Mouse (Mus musculus) midbrain, embryonic 12.5 days (tissue): ENCODE results near the gene Fkbp5. TPM values are rescaled to one million over a fixed set of nuclear protein-coding genes. Genes with fewer than 3 reads are reported as not detected.

Experiments used
- ATAC-seq: fragments of 200-750 bp; cut with Nextera tagmentation; 2 replicates; pipeline ENCODE4 v1.8.0; 2017; ENCODE audit warnings: low read depth, moderate TSS enrichment, moderate library complexity; ENCODE audit not compliant: low FRiP score
- H3K27ac ChIP-seq: fragments of 300-500 bp; sonication (generic); replicated peaks from 2 replicates; pipeline ENCODE4 v1.5.1; 2016; ENCODE audit warnings: mild to moderate bottlenecking
- H3K27me3 ChIP-seq: fragments of 300-500 bp; sonication (generic); 2 replicates; pipeline ENCODE4 v1.6.1; 2016; ENCODE audit warnings: mild to moderate bottlenecking
- H3K36me3 ChIP-seq: fragments of 300-500 bp; sonication (generic); 2 replicates; pipeline ENCODE4 v1.6.1; 2016
- H3K4me1 ChIP-seq: fragments of 300-500 bp; sonication (generic); 2 replicates; pipeline ENCODE4 v1.6.1; 2016
- H3K4me2 ChIP-seq: fragments of 300-500 bp; sonication (generic); replicated peaks from 2 replicates; pipeline ENCODE4 v1.6.1; 2016; ENCODE audit warnings: mild to moderate bottlenecking, moderate library complexity
- H3K4me3 ChIP-seq: fragments of 300-500 bp; sonication (generic); 2 replicates; pipeline ENCODE4 v1.5.1; 2016; ENCODE audit warnings: mild to moderate bottlenecking
- H3K9ac ChIP-seq: fragments of 300-500 bp; sonication (generic); replicated peaks from 2 replicates; pipeline ENCODE4 v1.6.1; 2016; ENCODE audit warnings: mild to moderate bottlenecking, moderate library complexity
- H3K9me3 ChIP-seq: fragments of 300-500 bp; sonication (generic); 2 replicates; pipeline ENCODE4 v1.6.1; 2016; ENCODE audit warnings: mild to moderate bottlenecking
- WGBS: fragments of 180-500 bp; shearing (Covaris S2); methylation state at CpG from one replicate; pipeline ENCODE4 v1.1.7; 2016; 5-methylcytosine and 5-hydroxymethylcytosine counted together
- polyA plus RNA-seq: library from polyadenylated mRNA; unstranded; fragments of >200 nt; fragmentation: Nextera tagmentation; extraction: Ambion mirVana; gene quantifications from 2 replicates; pipeline ENCODE4 v1.2.1, GENCODE M21; 2016

Gene Fkbp5
- polyA plus RNA-seq, 1 experiment from 2014 or later: 38.2 TPM

DNA sequence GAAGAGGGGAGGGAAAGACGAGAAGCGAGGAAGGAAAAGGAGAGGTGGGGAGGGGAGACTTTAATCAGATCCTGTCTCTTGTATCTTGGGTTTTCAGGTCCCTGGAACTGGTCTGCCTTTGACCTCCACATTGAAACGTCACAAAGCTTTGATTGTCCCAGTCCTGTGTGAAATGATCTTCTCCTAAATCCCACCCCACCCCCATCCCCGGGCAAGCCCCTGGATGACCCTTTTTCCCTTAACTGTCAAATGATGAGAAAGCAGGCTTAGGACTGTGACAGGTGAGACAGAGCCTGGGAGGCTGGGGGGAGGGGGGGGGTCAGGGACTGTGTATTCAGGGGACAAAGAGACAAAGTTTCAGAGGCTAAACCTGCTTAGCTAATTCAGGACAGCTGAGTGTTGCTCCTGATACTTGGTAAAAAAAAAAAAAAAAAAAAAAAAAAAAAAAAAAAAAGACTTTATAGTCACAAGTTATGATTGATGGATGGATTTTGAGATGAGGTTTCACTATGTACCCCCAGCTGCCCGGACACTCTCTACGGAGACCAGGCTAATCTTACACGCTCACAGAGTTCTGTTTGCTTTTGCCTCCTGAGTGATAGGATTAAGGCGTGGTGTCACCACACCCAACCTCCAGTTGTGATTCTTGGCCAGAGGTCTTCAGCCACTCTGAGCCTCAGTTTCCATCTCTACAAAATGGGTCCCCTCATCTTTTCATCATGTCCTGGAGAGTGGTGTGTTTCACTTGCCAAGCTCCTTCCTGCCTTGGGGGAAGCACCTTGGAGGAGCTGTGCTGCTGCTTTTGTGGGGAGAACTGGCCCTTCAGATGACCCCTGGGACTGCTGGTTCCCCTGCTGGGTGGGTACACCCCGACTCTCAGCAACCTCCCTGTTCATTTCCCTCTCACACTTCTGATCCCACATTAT lies 5.4 kb downstream of the Fkbp5 start:
- Histone ChIP-seq H3K36me3 (no peaks in the 10 kb centered on the region), H3K27ac (no peak overlapping the region), H3K4me2 (peak overlapping the region; percentile 40; the same call in 1 of the 2 replicates), H3K9me3 (no peaks in the 10 kb centered on the region), H3K4me1 (peaks cover 23% of the 10 kb centered on the region), H3K4me3 (no peak overlapping the region), H3K27me3 (peaks cover 42% of the 10 kb centered on the region), H3K9ac (no peak overlapping the region; the same call in 1 of the 2 replicates)
- ATAC-seq: no peak
- WGBS: 25% methylated on average over 9 of the region's 9 CpGs

DNA sequence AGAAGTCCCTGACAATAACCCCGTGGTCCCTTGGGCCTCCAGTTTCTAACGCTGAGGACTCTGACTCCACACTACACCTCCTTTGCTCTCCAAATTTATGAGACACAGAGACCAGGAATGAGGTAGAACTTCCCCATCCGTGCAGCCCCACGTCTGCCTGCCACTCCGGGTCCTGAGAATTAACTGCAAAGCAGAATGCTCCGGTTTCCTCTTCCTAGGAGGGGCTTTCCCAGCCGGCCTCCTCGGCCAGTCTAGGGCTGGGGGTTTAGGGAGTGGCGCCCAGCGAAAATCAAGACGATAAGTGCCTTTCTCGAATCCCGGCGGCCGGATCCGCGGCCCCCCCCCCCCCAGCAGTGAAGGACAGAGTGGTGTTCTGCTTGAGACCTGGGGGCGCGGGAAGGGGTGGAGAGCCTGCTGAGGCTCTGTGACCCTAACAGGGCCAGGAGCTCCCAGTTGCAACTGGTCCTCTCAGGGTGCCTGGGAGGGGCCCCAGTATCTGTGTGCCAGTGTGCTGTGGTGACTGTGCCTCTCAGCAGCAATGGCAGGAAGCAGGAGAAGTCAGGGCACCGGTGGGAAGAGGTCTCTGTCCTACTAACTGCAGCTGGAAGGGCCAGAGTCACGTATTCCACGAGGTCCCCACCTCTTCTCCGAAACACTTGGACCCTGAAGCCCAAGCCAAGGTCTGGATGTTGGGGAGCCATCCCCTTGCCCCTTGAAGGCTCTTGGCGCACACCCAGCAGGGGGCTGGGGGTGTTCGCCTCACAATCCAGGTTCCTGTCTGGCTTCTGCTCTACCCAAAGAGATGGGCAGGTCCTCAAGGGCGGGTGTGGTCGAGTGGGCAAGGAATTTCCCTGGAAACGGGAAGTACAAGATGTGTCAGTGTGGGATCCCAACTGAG lies 6.6 kb downstream of the Fkbp5 start:
- H3K4me3 ChIP-seq: 0 out of 2 replicates have a peak overlapping the region, but pooled peaks have one; percentile 9
- WGBS: 4% methylated on average over 28 of the region's 28 CpGs
- H3K9ac ChIP-seq: peak overlapping the region; percentile 28; the same call in 1 of the 2 replicates
- no peaks in the 10 kb centered on the region for H3K36me3 ChIP-seq
- H3K4me1 ChIP-seq: peaks cover 24% of the 10 kb centered on the region
- H3K27me3 ChIP-seq: peaks cover 30% of the 10 kb centered on the region
- no peak for ATAC-seq
- H3K27ac ChIP-seq: no peak overlapping the region
- no peaks in the 10 kb centered on the region for H3K9me3 ChIP-seq
- peak overlapping the region; percentile 40 for H3K4me2 ChIP-seq

DNA sequence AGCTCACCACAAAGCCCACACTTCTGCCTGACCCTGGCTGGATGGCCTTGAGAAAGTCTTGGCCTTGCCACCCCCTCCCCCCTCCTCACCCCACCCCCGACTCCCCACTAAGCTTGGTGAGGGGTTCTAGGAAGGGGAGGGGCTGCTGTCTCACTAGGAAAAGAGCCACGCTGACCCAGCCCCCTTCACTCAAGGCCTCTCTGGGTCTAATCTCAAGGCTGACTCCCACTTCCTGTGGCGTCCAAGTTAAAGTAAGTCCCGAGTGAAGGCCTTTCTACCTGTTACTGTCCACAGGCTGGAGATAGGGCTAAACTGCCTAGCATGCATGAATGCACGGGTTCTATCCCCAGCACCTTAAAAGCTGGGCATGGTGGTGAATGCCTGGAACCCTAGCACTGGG lies 9.8 kb downstream of the Fkbp5 start:
- H3K9ac ChIP-seq: no peak overlapping the region; the same call in 1 of the 2 replicates
- H3K36me3 ChIP-seq: no peaks in the 10 kb centered on the region
- no peak overlapping the region for H3K4me2 ChIP-seq
- no peak overlapping the region for H3K27ac ChIP-seq
- peaks cover 19% of the 10 kb centered on the region for H3K27me3 ChIP-seq
- H3K9me3 ChIP-seq: no peaks in the 10 kb centered on the region
- WGBS: 24% methylated on average over 5 of the region's 5 CpGs
- ATAC-seq: no peak
- H3K4me1 ChIP-seq: peaks cover 24% of the 10 kb centered on the region
- no peak overlapping the region for H3K4me3 ChIP-seq

GRCm38 (mm10) chr17:28506895-28507294 lies 10.4 kb downstream of the Fkbp5 start:
- Histone ChIP-seq H3K9ac (no peak overlapping the region), H3K4me3 (no peak overlapping the region), H3K27me3 (peaks cover 19% of the 10 kb centered on the region), H3K4me1 (peaks cover 20% of the 10 kb centered on the region), H3K4me2 (no peak overlapping the region), H3K9me3 (no peaks in the 10 kb centered on the region), H3K36me3 (no peaks in the 10 kb centered on the region), H3K27ac (no peak overlapping the region)
- WGBS: 24% methylated on average over 5 of the region's 5 CpGs
- ATAC-seq: no peak

GRCm38 (mm10) chr17:28505591-28505990 lies 11.7 kb downstream of the Fkbp5 start:
- ATAC-seq: no peak
- H3K9ac ChIP-seq: no peak overlapping the region
- H3K27ac ChIP-seq: no peak overlapping the region
- 87% methylated on average over 4 of the region's 4 CpGs for WGBS
- H3K9me3 ChIP-seq: no peaks in the 10 kb centered on the region
- H3K4me2 ChIP-seq: no peak overlapping the region
- H3K27me3 ChIP-seq: peaks cover 12% of the 10 kb centered on the region
- H3K36me3 ChIP-seq: no peaks in the 10 kb centered on the region
- peaks cover 8% of the 10 kb centered on the region for H3K4me1 ChIP-seq
- H3K4me3 ChIP-seq: no peak overlapping the region

GRCm38 (mm10) chr17:28504182-28504581 lies 13.1 kb downstream of the Fkbp5 start:
- no peak overlapping the region for H3K9ac ChIP-seq
- no peak for ATAC-seq
- peaks cover under 1% of the 10 kb centered on the region; the same call in 1 of the 2 replicates for H3K27me3 ChIP-seq
- no peaks in the 10 kb centered on the region for H3K9me3 ChIP-seq
- 72% methylated on average over 6 of the region's 6 CpGs for WGBS
- H3K4me2 ChIP-seq: no peak overlapping the region
- no peak overlapping the region for H3K4me3 ChIP-seq
- no peaks in the 10 kb centered on the region for H3K36me3 ChIP-seq
- 0 out of 2 replicates have a peak, but pooled peaks cover 5% of the 10 kb centered on the region for H3K4me1 ChIP-seq
- H3K27ac ChIP-seq: no peak overlapping the region

DNA sequence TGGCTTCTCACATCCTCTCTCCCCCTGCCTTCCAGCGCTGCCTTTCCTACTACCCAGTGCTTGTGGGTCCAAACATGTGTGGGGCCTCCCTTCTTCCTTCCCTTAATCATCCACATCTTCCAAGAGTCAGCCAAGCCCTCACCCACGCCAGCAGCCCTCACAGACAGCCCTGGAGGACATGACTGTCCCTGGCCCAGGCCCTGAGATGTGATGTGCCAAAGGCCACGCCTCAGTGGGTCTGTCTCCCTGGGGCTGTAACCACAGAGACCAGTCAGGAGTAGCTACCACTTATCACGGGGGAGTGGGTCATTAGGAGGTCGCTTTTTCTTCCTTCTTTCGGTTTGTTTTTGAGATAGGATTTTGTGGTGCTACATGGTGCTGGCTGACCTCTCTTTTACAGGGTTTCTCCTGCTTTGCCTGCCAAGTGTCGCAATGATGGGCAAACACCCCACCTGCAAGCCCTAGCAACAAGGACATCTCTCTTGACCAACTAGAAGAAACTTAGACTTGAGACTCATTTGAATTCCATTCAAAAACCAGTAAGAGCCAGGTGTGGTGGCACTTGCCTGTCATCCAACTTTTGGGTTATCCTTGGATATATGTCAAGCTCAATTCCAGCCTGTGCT lies 15.0 kb downstream of the Fkbp5 start:
- Histone ChIP-seq H3K4me2 (no peak overlapping the region), H3K9ac (no peak overlapping the region), H3K4me3 (no peak overlapping the region), H3K27ac (no peak overlapping the region), H3K36me3 (no peaks in the 10 kb centered on the region), H3K4me1 (0 out of 2 replicates have a peak, but pooled peaks cover 5% of the 10 kb centered on the region), H3K9me3 (no peaks in the 10 kb centered on the region), H3K27me3 (no peaks in the 10 kb centered on the region)
- 78% methylated on average over 7 of the region's 7 CpGs for WGBS
- ATAC-seq: no peak

- 75% methylated on average over 3 of the region's 3 CpGs for WGBS
- Histone ChIP-seq H3K27me3 (no peaks in the 10 kb centered on the region), H3K4me2 (no peak overlapping the region), H3K27ac (no peak overlapping the region), H3K36me3 (no peaks in the 10 kb centered on the region), H3K4me1 (no peaks in the 10 kb centered on the region), H3K9ac (no peak overlapping the region), H3K4me3 (no peak overlapping the region), H3K9me3 (0 out of 2 replicates have a peak, but pooled peaks cover 7% of the 10 kb centered on the region)
- no peak for ATAC-seq
Observed at GRCm38 (mm10) chr17:28500465-28500864, 16.9 kb downstream of the Fkbp5 start.

DNA sequence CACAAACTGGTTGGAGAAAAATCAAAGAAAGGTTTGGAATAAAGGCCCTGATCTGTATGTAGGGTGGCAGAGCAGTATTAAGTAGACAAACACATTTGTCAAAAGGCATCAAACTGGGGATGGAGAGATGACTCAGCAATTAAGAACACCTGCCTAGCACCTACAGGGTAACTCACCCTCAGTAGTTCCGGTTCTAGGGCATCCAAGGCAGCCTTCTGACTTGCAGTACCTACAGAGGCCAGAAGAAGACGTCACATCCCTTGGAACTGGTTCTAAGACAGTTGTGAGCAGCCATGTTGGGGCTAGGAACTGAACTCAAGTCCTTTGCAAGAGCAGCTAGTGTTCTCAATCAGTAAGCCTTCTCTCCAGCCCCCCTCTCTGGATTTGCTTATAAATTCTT lies 18.1 kb downstream of the Fkbp5 start:
- H3K9ac ChIP-seq: no peak overlapping the region
- no peaks in the 10 kb centered on the region for H3K27me3 ChIP-seq
- H3K9me3 ChIP-seq: 0 out of 2 replicates have a peak, but pooled peaks cover 7% of the 10 kb centered on the region
- no peak for ATAC-seq
- H3K27ac ChIP-seq: no peak overlapping the region
- WGBS: 79% methylated on average over 2 of the region's 2 CpGs
- no peaks in the 10 kb centered on the region for H3K4me1 ChIP-seq
- no peak overlapping the region for H3K4me2 ChIP-seq
- no peak overlapping the region for H3K4me3 ChIP-seq
- no peaks in the 10 kb centered on the region for H3K36me3 ChIP-seq

GRCm38 (mm10) chr17:28495832-28496231 lies 21.5 kb downstream of the Fkbp5 start:
- no peaks in the 10 kb centered on the region for H3K36me3 ChIP-seq
- WGBS: 93% methylated on average over 8 of the region's 8 CpGs
- no peak overlapping the region for H3K4me3 ChIP-seq
- H3K27ac ChIP-seq: no peak overlapping the region
- H3K9ac ChIP-seq: no peak overlapping the region
- no peak overlapping the region for H3K4me2 ChIP-seq
- peaks cover 9% of the 10 kb centered on the region for H3K4me1 ChIP-seq
- no peaks in the 10 kb centered on the region for H3K27me3 ChIP-seq
- H3K9me3 ChIP-seq: 0 out of 2 replicates have a peak, but pooled peaks cover 7% of the 10 kb centered on the region
- ATAC-seq: no peak

- Histone ChIP-seq H3K9ac (no peak overlapping the region), H3K4me2 (no peak overlapping the region), H3K4me3 (no peak overlapping the region), H3K4me1 (peaks cover 11% of the 10 kb centered on the region), H3K27ac (no peak overlapping the region), H3K36me3 (no peaks in the 10 kb centered on the region), H3K27me3 (no peaks in the 10 kb centered on the region), H3K9me3 (no peaks in the 10 kb centered on the region)
- WGBS: 74% methylated on average over 14 of the region's 14 CpGs
- ATAC-seq: no peak
Observed at GRCm38 (mm10) chr17:28491035-28491770, 26.1 kb downstream of the Fkbp5 start.
